Mouse (Mus musculus) myocyte (in vitro differentiated cells): ENCODE data around the gene Pcbp4.
"Not testable (repeated sequence)": the region's sequence is repeated elsewhere in the genome, so short reads cannot be mapped to it uniquely, and the experiment has no call there.

ENCODE experiments used
- E2F4 ChIP-seq: IDR thresholded peaks from one replicate; pipeline ENCODE4 v1.6.1; 2011; ENCODE audit warnings: mild to moderate bottlenecking, control low read depth, moderate library complexity; ENCODE audit not compliant: insufficient read depth
- MAX ChIP-seq: IDR thresholded peaks from one replicate; pipeline ENCODE4 v1.6.1; 2011; ENCODE audit warnings: low read depth, mild to moderate bottlenecking, control low read depth
- MYOD1 ChIP-seq, 3 experiments: IDR thresholded peaks; one replicate each; pipeline ENCODE4 v1.6.1; 2011; ENCODE audit warnings: control low read depth in 2 of 3, low read depth in 2 of 3, mild to moderate bottlenecking in 2 of 3, moderate library complexity in 1 of 3; ENCODE audit not compliant: insufficient read length in 2 of 3, control insufficient read depth in 1 of 3
- POLR2A ChIP-seq: IDR thresholded peaks from one replicate; pipeline ENCODE4 v1.6.1; 2011; ENCODE audit warnings: low read depth, mild to moderate bottlenecking, control low read depth, moderate library complexity; ENCODE audit not compliant: insufficient read length
- POLR2AphosphoS2 ChIP-seq: IDR thresholded peaks from one replicate; pipeline ENCODE4 v1.6.1; 2011; ENCODE audit warnings: low read depth, control low read depth; ENCODE audit not compliant: insufficient read length
- REST ChIP-seq: IDR thresholded peaks from one replicate; pipeline ENCODE4 v1.6.1; 2011; ENCODE audit warnings: mild to moderate bottlenecking, control low read depth, moderate library complexity; ENCODE audit not compliant: insufficient read depth, insufficient read length
- TCF12 ChIP-seq: IDR thresholded peaks from one replicate; pipeline ENCODE4 v1.6.1; 2011; ENCODE audit warnings: mild to moderate bottlenecking, control low read depth; ENCODE audit not compliant: poor library complexity, insufficient read depth, severe bottlenecking
- TCF3 ChIP-seq: IDR thresholded peaks from one replicate; pipeline ENCODE4 v1.6.1; 2011; ENCODE audit warnings: low read depth, control low read depth; ENCODE audit not compliant: insufficient read length
- USF1 ChIP-seq: IDR thresholded peaks from one replicate; pipeline ENCODE4 v1.6.1; 2011; ENCODE audit warnings: low read depth, mild to moderate bottlenecking, control low read depth, moderate library complexity

- TF ChIP-seq POLR2A; MAX; TCF12; POLR2AphosphoS2; MYOD1 (IDR thresholded peaks at IDR 0.05; ENCODE audit: control insufficient read depth in 1 of 3, insufficient read length in 2 of 3, low read depth in 2 of 3); USF1; E2F4; TCF3; REST: not testable (repeated sequence)
Observed at GRCm38 (mm10) chr9:106487602-106488001, 34.5 kb downstream of the Pcbp4 start.
